Mouse (Mus musculus) cortical plate, adult 2 months (tissue): ENCODE results near the gene Pitpnb.

ENCODE experiments used
- CTCF ChIP-seq: fragments of 200-500 bp; IDR thresholded peaks from 2 replicates; pipeline ENCODE4 v1.5.1; 2011; ENCODE audit warnings: mild to moderate bottlenecking, control low read depth, low read length; ENCODE audit not compliant: insufficient read depth; ENCODE audit errors: extremely low read depth
- POLR2A ChIP-seq: fragments of 200-500 bp; IDR thresholded peaks from 2 replicates; pipeline ENCODE4 v1.6.1; 2011; ENCODE audit warnings: mild to moderate bottlenecking, low read length, control low read depth; ENCODE audit not compliant: insufficient read depth; ENCODE audit errors: extremely low read depth

GRCm38 (mm10) chr5:111288486-111288885 is 42.1 kb upstream of the Pitpnb start:
- TF ChIP-seq CTCF (no peak), POLR2A (no peak)
